Mouse (Mus musculus): ENCODE results near the gene Abr. TPM values are rescaled to one million over a fixed set of nuclear protein-coding genes. Genes with fewer than 3 reads are reported as not detected.

Abr gene
- 77.9 TPM for polyA plus RNA-seq (2017; shearing (Covaris generic))

DNA sequence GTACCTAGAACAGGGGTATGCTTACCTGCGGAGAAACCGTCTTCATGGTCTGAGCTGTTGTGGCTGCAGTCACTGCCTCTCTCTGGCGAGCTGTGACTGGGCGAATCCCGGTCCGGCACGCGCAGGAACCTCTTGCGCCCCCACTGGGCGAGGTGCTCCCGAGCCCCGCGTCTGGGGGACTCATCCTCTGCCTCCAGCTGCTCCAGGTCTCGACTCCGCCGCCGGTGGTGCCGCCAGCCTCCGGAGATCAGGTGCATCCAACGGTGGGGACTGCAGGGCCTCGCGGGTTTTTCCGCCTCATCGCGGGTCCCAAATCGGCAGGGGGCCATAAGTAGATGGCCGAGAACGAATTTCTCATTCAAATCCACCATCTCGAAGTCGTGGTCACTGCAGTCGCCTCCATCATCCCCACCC, at the start of gene Abr:
Gene Abr, minus strand, starts transcription at position 163 of the 414 bp plus-strand sequence.

DNA sequence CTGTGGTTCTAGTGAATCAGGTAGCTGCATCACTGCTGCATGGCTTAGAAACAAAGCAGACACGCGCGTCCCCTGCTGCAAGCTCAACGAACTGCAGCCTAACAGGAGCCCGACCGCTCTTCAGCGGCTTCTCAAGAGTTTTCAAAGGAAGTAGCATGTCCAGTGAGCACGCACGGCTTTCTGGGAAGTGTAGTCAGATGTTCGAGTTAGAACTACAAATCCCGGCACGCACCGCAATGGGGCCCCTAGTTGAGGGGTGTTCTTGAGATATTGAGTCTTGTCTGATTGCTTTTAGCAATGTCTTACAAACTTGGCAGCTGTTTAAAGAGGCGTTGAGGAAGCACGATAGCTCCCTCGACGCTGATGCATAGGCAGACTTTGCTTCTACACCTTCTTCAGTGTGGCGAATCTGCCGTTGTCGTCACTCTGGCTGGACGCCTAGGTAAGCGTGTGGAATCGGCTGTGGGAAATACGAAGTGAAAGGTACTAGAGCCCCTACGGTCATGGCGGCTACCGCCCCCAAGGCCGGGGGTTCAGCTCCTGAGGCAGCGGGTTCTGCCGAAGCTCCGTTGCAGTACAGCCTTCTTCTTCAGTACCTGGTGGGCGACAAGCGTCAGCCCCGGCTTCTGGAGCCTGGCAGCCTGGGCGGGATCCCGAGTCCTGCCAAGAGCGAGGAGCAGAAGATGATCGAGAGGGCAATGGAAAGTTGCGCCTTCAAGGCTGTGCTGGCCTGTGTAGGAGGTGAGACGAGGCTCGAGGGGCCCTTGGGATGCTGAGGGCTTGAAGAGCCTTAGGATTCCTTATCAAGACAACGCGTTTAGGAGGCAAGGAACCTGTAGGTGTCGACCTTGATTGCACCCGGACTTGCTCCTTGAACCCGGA, 215.2 kb downstream of the Abr start, which contains the start of gene Timm22:
Gene Timm22, plus strand, starts transcription at position 251 of the 882 bp plus-strand sequence.

DNA sequence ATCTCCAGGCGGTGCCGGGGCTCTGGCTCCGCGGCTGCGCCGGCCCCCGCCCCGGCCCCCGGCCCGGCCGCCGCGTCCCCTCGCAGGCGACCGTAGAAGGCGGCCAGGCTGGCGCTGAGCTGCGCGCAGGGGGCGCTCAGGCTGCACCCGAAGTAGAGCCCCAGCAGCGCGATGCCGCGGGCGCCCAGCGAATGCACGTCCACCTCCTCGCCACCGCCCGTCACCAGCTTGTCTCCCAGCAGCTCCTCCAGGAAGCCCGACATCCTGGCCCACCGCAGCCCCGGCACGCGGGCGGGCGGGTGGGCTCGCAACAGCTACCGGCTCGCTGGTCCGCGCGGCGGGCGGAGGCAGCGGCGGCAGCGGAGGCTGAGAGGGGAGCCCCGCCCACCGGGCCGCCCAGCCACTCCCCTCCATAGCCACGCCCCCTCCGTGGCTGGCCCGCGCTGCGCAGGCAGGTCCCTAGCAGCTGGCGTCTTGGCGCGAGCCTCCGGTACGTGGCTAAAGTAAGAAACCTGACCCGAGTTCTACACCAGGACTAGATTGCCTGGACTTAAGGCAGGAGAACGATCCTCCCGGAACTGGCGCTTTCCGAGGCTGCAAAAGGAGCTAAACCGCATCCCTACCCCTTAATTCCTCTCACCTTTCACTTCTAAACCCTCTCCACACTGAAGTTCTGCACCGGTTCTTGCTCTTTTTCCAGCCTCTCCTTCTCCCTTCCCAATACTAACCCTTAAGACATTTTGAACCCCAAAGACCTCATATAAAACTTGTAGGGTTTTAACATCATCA, 223.1 kb downstream of the Abr start, which contains the start of gene Nxn:
Gene Nxn, minus strand, starts transcription at position 343 of the 789 bp plus-strand sequence.

Other genes starting within 250 kb of the Abr start
- 2.8 TPM for gene Nxn, start 223.2 kb downstream of the Abr start, polyA plus RNA-seq (2017; shearing (Covaris generic))
- 21.1 TPM for gene Timm22, start 215.4 kb downstream of the Abr start, polyA plus RNA-seq (2017; shearing (Covaris generic))
- not detected for gene Bhlha9, start 50.2 kb upstream of the Abr start, polyA plus RNA-seq (2017; shearing (Covaris generic))
- gene Trarg1, start 57.5 kb upstream of the Abr start, polyA plus RNA-seq (2017; shearing (Covaris generic)) = not detected
- 68.4 TPM for gene Gosr1, start 141.3 kb upstream of the Abr start, polyA plus RNA-seq (2017; shearing (Covaris generic))
- 2.4 TPM for gene Cpd, start 224.7 kb upstream of the Abr start, polyA plus RNA-seq (2017; shearing (Covaris generic))

Data from effector memory CD4-positive, alpha-beta T cell, adult 7 months (primary cell).